Comparison of ENCODE assay signal across 11 mouse cellular contexts in the genomic region with DNA sequence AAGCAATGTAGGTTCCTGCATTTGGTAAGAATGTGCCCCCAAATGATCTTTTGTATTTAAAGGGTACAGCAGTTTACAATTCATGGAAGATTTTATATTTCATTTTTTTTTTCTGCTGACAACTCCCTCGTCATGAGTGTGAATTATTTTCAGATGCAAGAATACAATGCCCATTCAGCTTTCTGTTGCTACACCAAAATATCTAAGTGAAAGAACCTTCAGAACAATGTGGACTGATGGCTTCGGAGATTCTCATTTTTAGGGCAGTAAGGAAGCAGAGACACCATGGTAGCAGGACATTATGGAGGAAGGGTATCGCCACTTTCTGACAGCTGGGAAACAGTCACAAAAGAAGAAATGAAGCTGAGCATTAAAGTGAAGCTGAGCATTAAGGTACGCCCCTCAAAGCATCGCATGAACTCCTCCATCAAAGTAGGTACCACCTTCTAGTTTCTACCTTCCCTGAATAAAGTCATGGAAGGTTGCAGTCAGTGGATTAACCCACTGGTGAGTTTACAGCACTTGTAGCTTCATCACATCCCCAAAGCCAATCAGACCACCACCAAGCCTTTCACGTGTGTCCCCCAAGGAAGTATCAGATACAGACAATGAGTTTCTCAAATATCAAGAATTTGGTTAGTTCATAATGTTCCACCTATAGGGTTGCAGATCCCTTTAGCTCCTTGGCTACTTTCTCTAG.
"Had no signal": no experiment of that assay in that cellular context is flagged by ENCODE, and none has a peak within 500 bp of the region (broad histone marks: within the 10 kb centered on the region; RNA-seq: fewer than 3 reads in every experiment).

No protein-coding gene starts in this region.

- DNase-seq: retina, postnatal 1 day; right cerebral cortex, adult 18-20 months; right cerebral cortex, postnatal 14 days; right cerebral cortex, postnatal 4 days; spleen, adult 18-20 months; thymus, adult 18-20 months; thymus, adult 2 months; thymus, postnatal 14 days; thymus, postnatal 25 days; thymus, postnatal 36 days; thymus, postnatal 4 days had no signal
